Mouse (Mus musculus) splenic B cell, adult 2 months (primary cell): ENCODE data around the gene Ddx39.
A peak's percentile ranks its signal among the peaks of the same experiment; 100 is the strongest.

ENCODE experiments used
- DNase-seq: peaks from one replicate; pipeline ENCODE4 v3.0.0-alpha.2; 2011; ENCODE audit warnings: low read depth, low spot score
- H3K27me3 ChIP-seq: 2 replicates; pipeline ENCODE4 v1.6.1; 2012; ENCODE audit warnings: mild to moderate bottlenecking, low read length, moderate library complexity, mixed read lengths; ENCODE audit not compliant: control insufficient read depth, poor library complexity, insufficient read depth, severe bottlenecking
- H3K36me3 ChIP-seq: 2 replicates; pipeline ENCODE4 v1.6.1; 2012; ENCODE audit warnings: mild to moderate bottlenecking, low read length, moderate library complexity, mixed read lengths; ENCODE audit not compliant: control insufficient read depth, poor library complexity, insufficient read depth, severe bottlenecking

Gene Ddx39

GRCm38 (mm10) chr8:83694369-83695160 is 20.4 kb upstream of the Ddx39 start:
- H3K36me3 ChIP-seq = peaks cover 11% of the 10 kb centered on the region; the same call in 1 of the 2 replicates
- no peaks in the 10 kb centered on the region for H3K27me3 ChIP-seq
- no peak for DNase-seq

GRCm38 (mm10) chr8:83695351-83696106 is 19.4 kb upstream of the Ddx39 start:
- peak; percentile 72 for DNase-seq
- H3K27me3 ChIP-seq = no peaks in the 10 kb centered on the region
- H3K36me3 ChIP-seq = peaks cover 8% of the 10 kb centered on the region; the same call in 1 of the 2 replicates

- H3K27me3 ChIP-seq = no peaks in the 10 kb centered on the region
- DNase-seq = no peak
- no peaks in the 10 kb centered on the region for H3K36me3 ChIP-seq
Measured at GRCm38 (mm10) chr8:83697374-83698220, 17.4 kb upstream of the Ddx39 start.

- Histone ChIP-seq H3K27me3 (no peaks in the 10 kb centered on the region), H3K36me3 (no peaks in the 10 kb centered on the region)
- DNase-seq = peak; percentile 93
Measured at GRCm38 (mm10) chr8:83698291-83698660, 16.7 kb upstream of the Ddx39 start.

- Histone ChIP-seq H3K36me3 (no peaks in the 10 kb centered on the region), H3K27me3 (no peaks in the 10 kb centered on the region)
- peak; percentile 83 for DNase-seq
Measured at GRCm38 (mm10) chr8:83698661-83699453, 16.1 kb upstream of the Ddx39 start, which contains the start of gene Pkn1. Gene Pkn1 (minus strand): TSS chr8:83699179.

- H3K27me3 ChIP-seq = no peaks in the 10 kb centered on the region
- peak; percentile 73 for DNase-seq
- no peaks in the 10 kb centered on the region for H3K36me3 ChIP-seq
Measured at GRCm38 (mm10) chr8:83699566-83699965, 15.4 kb upstream of the Ddx39 start.

- Histone ChIP-seq H3K27me3 (no peaks in the 10 kb centered on the region), H3K36me3 (no peaks in the 10 kb centered on the region)
- no peak for DNase-seq
Measured at GRCm38 (mm10) chr8:83700423-83701085, 14.4 kb upstream of the Ddx39 start.

GRCm38 (mm10) chr8:83703426-83703825 is 11.6 kb upstream of the Ddx39 start:
- Histone ChIP-seq H3K36me3 (no peaks in the 10 kb centered on the region), H3K27me3 (no peaks in the 10 kb centered on the region)
- no peak for DNase-seq

GRCm38 (mm10) chr8:83706411-83706810 is 8.6 kb upstream of the Ddx39 start:
- Histone ChIP-seq H3K36me3 (no peaks in the 10 kb centered on the region), H3K27me3 (no peaks in the 10 kb centered on the region)
- DNase-seq = no peak

- Histone ChIP-seq H3K36me3 (no peaks in the 10 kb centered on the region), H3K27me3 (no peaks in the 10 kb centered on the region)
- no peak for DNase-seq
Measured at GRCm38 (mm10) chr8:83707554-83707953, 7.4 kb upstream of the Ddx39 start.

- Histone ChIP-seq H3K27me3 (no peaks in the 10 kb centered on the region), H3K36me3 (peaks cover under 1% of the 10 kb centered on the region; the same call in 1 of the 2 replicates)
- DNase-seq = no peak
Measured at GRCm38 (mm10) chr8:83714676-83715030, 324 bp upstream of the Ddx39 start.

GRCm38 (mm10) chr8:83715771-83716170 is 794 bp downstream of the Ddx39 start:
- no peak for DNase-seq
- peaks cover 5% of the 10 kb centered on the region; the same call in 1 of the 2 replicates for H3K36me3 ChIP-seq
- H3K27me3 ChIP-seq = no peaks in the 10 kb centered on the region

GRCm38 (mm10) chr8:83716563-83716962 is 1.6 kb downstream of the Ddx39 start:
- DNase-seq = no peak
- no peaks in the 10 kb centered on the region for H3K27me3 ChIP-seq
- H3K36me3 ChIP-seq = peaks cover 7% of the 10 kb centered on the region

- Histone ChIP-seq H3K36me3 (peaks cover 13% of the 10 kb centered on the region), H3K27me3 (no peaks in the 10 kb centered on the region)
- no peak for DNase-seq
Measured at GRCm38 (mm10) chr8:83719048-83719447, 4.1 kb downstream of the Ddx39 start.
